Mouse (Mus musculus): ENCODE results near the gene Ceacam1.
"Not testable (repeated sequence)": the region's sequence is repeated elsewhere in the genome, so short reads cannot be mapped to it uniquely, and the experiment has no call there.

GRCm38 (mm10) chr7:25465586-25465985, 11.8 kb downstream of the Ceacam1 start:
- not testable (repeated sequence) for TF ChIP-seq EP300, CTCF (IDR thresholded peaks at IDR 0.05; ENCODE audit: low read depth)

All from liver, postnatal 0 days (tissue).